Mouse (Mus musculus) liver, embryonic 13.5 days (tissue): Measurements from ENCODE around the gene Dnajc12. TPM values are rescaled to one million over a fixed set of nuclear protein-coding genes. Genes with fewer than 3 reads are reported as not detected.
"Not testable (repeated sequence)": the region's sequence is repeated elsewhere in the genome, so short reads cannot be mapped to it uniquely, and the experiment has no call there.

Source experiments
- ATAC-seq: fragments of 200-750 bp; cut with Nextera tagmentation; 2 replicates; pipeline ENCODE4 v1.8.0; 2017; ENCODE audit warnings: low read depth, mild to moderate bottlenecking, moderate number of reproducible peaks, moderate library complexity
- DNase-seq: peaks from one replicate; pipeline ENCODE4 v3.0.0; 2022
- H3K27ac ChIP-seq: fragments of 300-500 bp; sonication (generic); 2 replicates; pipeline ENCODE4 v1.5.1; 2015; ENCODE audit warnings: moderate library complexity, mild to moderate bottlenecking, inconsistent platforms
- H3K27me3 ChIP-seq: fragments of 300-500 bp; sonication (generic); 2 replicates; pipeline ENCODE4 v1.6.1; 2015; ENCODE audit warnings: mild to moderate bottlenecking, inconsistent platforms
- H3K36me3 ChIP-seq: fragments of 300-500 bp; sonication (generic); 2 replicates; pipeline ENCODE4 v1.6.1; 2015; ENCODE audit warnings: mild to moderate bottlenecking, inconsistent platforms
- H3K4me1 ChIP-seq: fragments of 300-500 bp; sonication (generic); replicated peaks from 2 replicates; pipeline ENCODE4 v1.6.1; 2015; ENCODE audit warnings: inconsistent platforms
- H3K4me2 ChIP-seq: fragments of 300-500 bp; sonication (generic); 2 replicates; pipeline ENCODE4 v1.6.1; 2015; ENCODE audit warnings: inconsistent platforms, mild to moderate bottlenecking, moderate library complexity
- H3K4me3 ChIP-seq: fragments of 300-500 bp; sonication (generic); replicated peaks from 2 replicates; pipeline ENCODE4 v1.5.1; 2015; ENCODE audit warnings: mild to moderate bottlenecking, inconsistent platforms
- H3K9ac ChIP-seq: fragments of 300-500 bp; sonication (generic); 2 replicates; pipeline ENCODE4 v1.6.1; 2015; ENCODE audit warnings: mild to moderate bottlenecking, inconsistent platforms
- H3K9me3 ChIP-seq: fragments of 300-500 bp; sonication (generic); replicated peaks from 2 replicates; pipeline ENCODE4 v1.6.1; 2016; ENCODE audit warnings: inconsistent platforms
- WGBS: fragments of 180-500 bp; shearing (Covaris S2); methylation state at CpG from one replicate; pipeline ENCODE4 v1.1.7; 2015; ENCODE audit not compliant: insufficient replicate concordance; 5-methylcytosine and 5-hydroxymethylcytosine counted together
- polyA plus RNA-seq: library from polyadenylated mRNA; unstranded; fragments of >200 nt; fragmentation: Nextera tagmentation; extraction: Ambion mirVana; gene quantifications from 2 replicates; pipeline ENCODE4 v1.2.1, GENCODE M21; 2015

Dnajc12 gene
- polyA plus RNA-seq, 1 experiment from 2014 or later: 16.5 TPM

GRCm38 (mm10) chr10:63386991-63387390 is 4.7 kb downstream of the Dnajc12 start:
- Histone ChIP-seq H3K4me1 (peaks cover 16% of the 10 kb centered on the region), H3K4me2 (peak overlapping the region; percentile 78), H3K4me3 (peak overlapping the region; percentile 66), H3K9ac (peak overlapping the region; percentile 75), H3K27ac (peak overlapping the region; percentile 78), H3K36me3 (no peaks in the 10 kb centered on the region), H3K9me3 (no peaks in the 10 kb centered on the region), H3K27me3 (no peaks in the 10 kb centered on the region)
- WGBS: 3% methylated on average over 10 of the region's 10 CpGs
- no peak for ATAC-seq
- no peak for DNase-seq

DNA sequence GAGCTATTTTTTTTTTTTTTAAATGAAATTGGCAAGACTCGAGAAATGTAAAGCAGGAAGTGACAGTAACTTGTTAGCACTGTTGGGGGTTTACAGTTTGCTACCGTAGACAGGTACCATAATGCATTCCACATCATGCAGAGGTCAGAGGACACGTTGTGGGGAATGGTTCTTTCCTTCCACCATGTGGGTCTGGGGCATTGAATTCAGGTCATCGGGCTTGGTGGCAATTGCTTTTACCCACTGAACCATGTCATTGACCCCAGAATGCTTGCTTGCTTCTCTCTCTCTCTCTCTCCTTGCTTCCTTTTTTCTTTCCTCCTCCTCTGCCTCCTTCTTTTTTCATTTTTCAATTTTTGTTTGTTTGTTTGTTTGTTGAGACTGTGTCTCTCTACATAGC is 6.7 kb downstream of the Dnajc12 start:
- peak overlapping the region; percentile 10; the same call in 1 of the 2 replicates for H3K4me2 ChIP-seq
- H3K9ac ChIP-seq: no peak overlapping the region
- 59% methylated on average over 4 of the region's 4 CpGs for WGBS

DNA sequence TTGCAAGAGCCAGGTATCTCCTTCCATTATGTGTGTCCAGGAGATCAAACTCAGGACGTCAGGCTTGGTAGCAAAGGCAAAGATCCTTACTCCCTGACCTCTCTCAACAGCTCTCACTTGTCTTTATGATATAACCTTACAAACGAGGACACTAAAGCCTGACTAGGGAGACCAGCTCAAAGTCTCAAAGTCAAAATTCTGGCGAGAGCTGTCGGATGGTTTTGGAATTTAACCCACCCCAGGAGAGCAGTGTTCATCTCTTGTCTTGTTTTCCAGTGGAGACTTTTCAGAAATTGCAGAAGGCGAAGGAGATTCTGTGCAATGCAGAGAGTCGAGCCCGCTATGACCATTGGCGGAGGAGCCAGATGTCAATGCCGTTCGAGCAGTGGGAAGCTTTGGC is 14.7 kb downstream of the Dnajc12 start:
- no peak overlapping the region for H3K4me2 ChIP-seq
- H3K36me3 ChIP-seq: peaks cover 6% of the 10 kb centered on the region; the same call in 1 of the 2 replicates
- H3K27me3 ChIP-seq: no peaks in the 10 kb centered on the region
- ATAC-seq: no peak
- DNase-seq: no peak
- H3K27ac ChIP-seq: no peak overlapping the region
- no peaks in the 10 kb centered on the region for H3K4me1 ChIP-seq
- no peak overlapping the region for H3K9ac ChIP-seq
- WGBS: 83% methylated on average over 10 of the region's 10 CpGs
- H3K9me3 ChIP-seq: no peaks in the 10 kb centered on the region
- H3K4me3 ChIP-seq: no peak overlapping the region

More for the DNA sequence above, 6.7 kb downstream of the Dnajc12 start:
- H3K27ac ChIP-seq: no peak overlapping the region; the same call in 1 of the 2 replicates
- no peaks in the 10 kb centered on the region for H3K27me3 ChIP-seq
- ATAC-seq (no peak), DNase-seq (no peak)
- no peak overlapping the region for H3K4me3 ChIP-seq
- peaks cover 12% of the 10 kb centered on the region; the same call in 1 of the 2 replicates for H3K4me1 ChIP-seq
- H3K36me3 ChIP-seq: no peaks in the 10 kb centered on the region
- no peaks in the 10 kb centered on the region for H3K9me3 ChIP-seq

- Histone ChIP-seq H3K9me3 (no peaks in the 10 kb centered on the region), H3K27ac (no peak overlapping the region; the same call in 1 of the 2 replicates), H3K4me3 (no peak overlapping the region), H3K9ac (no peak overlapping the region), H3K4me1 (0 out of 2 replicates have a peak, but pooled peaks cover 3% of the 10 kb centered on the region), H3K27me3 (no peaks in the 10 kb centered on the region), H3K4me2 (no peak overlapping the region), H3K36me3 (no peaks in the 10 kb centered on the region)
- ATAC-seq: 0 out of 2 replicates have a peak, but pooled peaks have one; percentile 8
- 72% methylated on average over 5 of the region's 5 CpGs for WGBS
- DNase-seq: no peak
Measured at GRCm38 (mm10) chr10:63402731-63403504, 20.7 kb downstream of the Dnajc12 start.

- Histone ChIP-seq H3K4me1 (0 out of 2 replicates have a peak, but pooled peaks cover 3% of the 10 kb centered on the region), H3K36me3 (no peaks in the 10 kb centered on the region), H3K4me2 (no peak overlapping the region), H3K27me3 (no peaks in the 10 kb centered on the region), H3K9ac (no peak overlapping the region), H3K27ac (no peak overlapping the region), H3K4me3 (no peak overlapping the region), H3K9me3 (no peaks in the 10 kb centered on the region)
- DNase-seq: no peak
- WGBS: 67% methylated on average over 2 of the region's 2 CpGs
- 0 out of 2 replicates have a peak, but pooled peaks have one; percentile 20 for ATAC-seq
Measured at GRCm38 (mm10) chr10:63403636-63404035, 21.4 kb downstream of the Dnajc12 start.

DNA sequence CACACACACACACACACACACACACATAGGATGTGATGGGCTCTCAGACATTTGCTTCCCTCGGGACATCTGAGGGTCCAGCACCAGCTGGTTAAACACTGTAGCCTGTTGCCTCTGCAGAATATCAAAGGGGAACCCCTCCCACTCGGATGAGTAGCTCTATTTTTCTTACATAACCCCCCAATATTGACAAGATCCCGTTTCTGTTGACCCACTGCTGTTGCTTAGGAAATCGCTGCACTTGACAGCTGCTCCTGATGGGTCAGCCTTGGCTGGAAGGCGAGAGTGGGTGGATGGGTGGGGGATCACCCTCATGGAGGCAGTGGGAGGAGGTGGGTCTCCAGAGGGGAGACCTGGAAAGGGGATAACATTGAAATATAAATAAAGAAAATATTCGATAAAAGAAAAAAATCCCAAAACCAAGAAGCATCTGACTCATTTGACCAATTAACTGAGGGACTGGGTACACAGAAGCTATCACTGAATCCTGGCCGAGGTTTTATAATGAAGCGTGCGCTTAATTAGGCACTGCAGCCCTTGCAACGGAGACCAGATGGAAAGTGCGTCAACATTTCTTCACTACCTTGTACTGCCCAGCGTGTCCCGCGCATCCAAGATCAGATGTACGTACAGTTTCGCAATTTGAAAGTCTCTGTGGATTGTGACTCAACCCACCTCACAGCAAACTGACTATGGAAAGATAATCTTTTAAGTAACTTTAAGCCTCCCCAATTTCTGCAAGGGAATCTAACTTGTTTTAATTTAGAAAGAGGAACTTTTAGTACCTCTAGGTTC is 28.1 kb downstream of the Dnajc12 start:
- H3K4me1 ChIP-seq: peaks cover 13% of the 10 kb centered on the region; the same call in 1 of the 2 replicates
- H3K27ac ChIP-seq: no peak overlapping the region
- ATAC-seq (peak; percentile 45; the same call in 1 of the 2 replicates), DNase-seq (no peak)
- H3K4me3 ChIP-seq: no peak overlapping the region
- H3K9ac ChIP-seq: no peak overlapping the region
- WGBS: 58% methylated on average over 16 of the region's 16 CpGs
- H3K9me3 ChIP-seq: no peaks in the 10 kb centered on the region
- peak overlapping the region; percentile 29 for H3K4me2 ChIP-seq
- H3K27me3 ChIP-seq: no peaks in the 10 kb centered on the region
- no peaks in the 10 kb centered on the region for H3K36me3 ChIP-seq

DNA sequence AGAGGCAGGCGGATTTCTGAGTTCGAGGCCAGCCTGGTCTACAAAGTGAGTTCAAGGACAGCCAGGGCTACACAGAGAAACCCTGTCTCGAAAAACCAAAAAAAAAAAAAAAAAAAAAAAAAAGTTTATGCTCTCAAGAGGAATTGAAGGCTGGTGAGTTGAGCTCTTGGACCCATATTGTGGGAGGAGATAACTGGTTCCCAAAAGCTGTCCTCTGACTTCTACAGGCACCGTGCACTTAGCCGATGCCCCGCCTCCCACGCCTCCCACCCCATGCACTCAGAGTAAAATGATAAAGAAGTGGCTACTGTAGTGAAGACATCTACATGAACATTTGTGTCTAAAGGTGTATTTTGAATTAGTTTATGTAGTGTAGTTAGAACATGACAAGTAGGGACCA is 29.4 kb downstream of the Dnajc12 start:
- peak; percentile 57; the same call in 1 of the 2 replicates for ATAC-seq
- not testable (repeated sequence) for H3K9ac ChIP-seq, H3K4me2 ChIP-seq, H3K9me3 ChIP-seq, H3K27me3 ChIP-seq, DNase-seq, H3K36me3 ChIP-seq, H3K4me3 ChIP-seq, H3K27ac ChIP-seq
- peaks cover 13% of the 10 kb centered on the region; the same call in 1 of the 2 replicates for H3K4me1 ChIP-seq
- WGBS: 54% methylated on average over 5 of the region's 7 CpGs

- no peak overlapping the region for H3K4me2 ChIP-seq
- ATAC-seq: no peak
- H3K4me3 ChIP-seq: no peak overlapping the region
- H3K27ac ChIP-seq: no peak overlapping the region
- H3K9ac ChIP-seq: no peak overlapping the region
- H3K27me3 ChIP-seq: no peaks in the 10 kb centered on the region
- 75% methylated on average over 17 of the region's 17 CpGs for WGBS
- no peak for DNase-seq
- no peaks in the 10 kb centered on the region for H3K9me3 ChIP-seq
- H3K4me1 ChIP-seq: peaks cover 13% of the 10 kb centered on the region; the same call in 1 of the 2 replicates
- no peaks in the 10 kb centered on the region for H3K36me3 ChIP-seq
Measured at GRCm38 (mm10) chr10:63412756-63413155, 30.5 kb downstream of the Dnajc12 start.

GRCm38 (mm10) chr10:63415287-63415686 is 33.0 kb downstream of the Dnajc12 start:
- 44% methylated on average over 7 of the region's 7 CpGs for WGBS
- no peak for DNase-seq
- Histone ChIP-seq H3K27ac (no peak overlapping the region), H3K4me3 (no peak overlapping the region), H3K9ac (no peak overlapping the region), H3K9me3 (no peaks in the 10 kb centered on the region), H3K4me1 (peaks cover 4% of the 10 kb centered on the region; the same call in 1 of the 2 replicates), H3K36me3 (no peaks in the 10 kb centered on the region), H3K4me2 (no peak overlapping the region), H3K27me3 (no peaks in the 10 kb centered on the region)
- ATAC-seq: no peak

GRCm38 (mm10) chr10:63415850-63416249 is 33.6 kb downstream of the Dnajc12 start:
- ATAC-seq (no peak), DNase-seq (no peak)
- H3K4me1 ChIP-seq: no peaks in the 10 kb centered on the region; the same call in 1 of the 2 replicates
- H3K27me3 ChIP-seq: no peaks in the 10 kb centered on the region
- H3K9ac ChIP-seq: no peak overlapping the region
- no peak overlapping the region for H3K27ac ChIP-seq
- 34% methylated on average over 7 of the region's 7 CpGs for WGBS
- H3K9me3 ChIP-seq: no peaks in the 10 kb centered on the region
- no peaks in the 10 kb centered on the region for H3K36me3 ChIP-seq
- H3K4me2 ChIP-seq: peak overlapping the region; percentile 27
- no peak overlapping the region for H3K4me3 ChIP-seq

- ATAC-seq (no peak), DNase-seq (no peak)
- WGBS: 34% methylated on average over 5 of the region's 5 CpGs
Measured at GRCm38 (mm10) chr10:63417061-63417460, 34.8 kb downstream of the Dnajc12 start.

More at GRCm38 (mm10) chr10:63417061-63417460, 34.8 kb downstream of the Dnajc12 start:
- Histone ChIP-seq H3K27ac (no peak overlapping the region), H3K36me3 (no peaks in the 10 kb centered on the region), H3K9ac (no peak overlapping the region), H3K9me3 (no peaks in the 10 kb centered on the region), H3K27me3 (no peaks in the 10 kb centered on the region), H3K4me3 (no peak overlapping the region), H3K4me2 (no peak overlapping the region), H3K4me1 (peaks cover 2% of the 10 kb centered on the region)
